Mouse (Mus musculus): ENCODE results near the gene Ppp2r5e. TPM values are rescaled to one million over a fixed set of nuclear protein-coding genes. Genes with fewer than 3 reads are reported as not detected.
"Not testable (repeated sequence)": the region's sequence is repeated elsewhere in the genome, so short reads cannot be mapped to it uniquely, and the experiment has no call there.

The Ppp2r5e gene
- polyA plus RNA-seq, 1 experiment from 2014 or later: 24.0 TPM

- Histone ChIP-seq H3K4me1 (no peaks in the 10 kb centered on the region), H3K4me2 (no peak overlapping the region), H3K9ac (no peak overlapping the region), H3K36me3 (ENCODE audit: poor library complexity, severe bottlenecking) (peaks cover 43% of the 10 kb centered on the region), H3K9me3 (replicated peaks) (no peaks in the 10 kb centered on the region), H3K4me3 (no peak overlapping the region), H3K27ac (no peak overlapping the region), H3K27me3 (no peaks in the 10 kb centered on the region)
- no peak for ATAC-seq
- WGBS: 86% methylated on average over 14 of the region's 14 CpGs
These were observed 146.0 kb downstream of the Ppp2r5e start for GRCm38 (mm10) chr12:75450011-75450410.

- no peak overlapping the region for H3K27ac ChIP-seq
- H3K9me3 ChIP-seq (replicated peaks): no peaks in the 10 kb centered on the region
- H3K4me2 ChIP-seq: no peak overlapping the region
- H3K9ac ChIP-seq: no peak overlapping the region
- H3K36me3 ChIP-seq (ENCODE audit: poor library complexity, severe bottlenecking): peaks cover 43% of the 10 kb centered on the region
- no peaks in the 10 kb centered on the region for H3K4me1 ChIP-seq
- no peaks in the 10 kb centered on the region for H3K27me3 ChIP-seq
- ATAC-seq: no peak
- WGBS: 78% methylated on average over 6 of the region's 6 CpGs
- H3K4me3 ChIP-seq: no peak overlapping the region
These were observed 146.5 kb downstream of the Ppp2r5e start for GRCm38 (mm10) chr12:75449475-75449966.

GRCm38 (mm10) chr12:75448921-75449320 lies 147.1 kb downstream of the Ppp2r5e start:
- H3K9ac ChIP-seq: no peak overlapping the region
- no peaks in the 10 kb centered on the region for H3K4me1 ChIP-seq
- no peak overlapping the region for H3K4me2 ChIP-seq
- H3K36me3 ChIP-seq (ENCODE audit: poor library complexity, severe bottlenecking): peaks cover 43% of the 10 kb centered on the region
- no peak overlapping the region for H3K4me3 ChIP-seq
- WGBS: 86% methylated on average over 5 of the region's 5 CpGs
- H3K27ac ChIP-seq: no peak overlapping the region
- no peak for ATAC-seq
- no peaks in the 10 kb centered on the region for H3K9me3 ChIP-seq (replicated peaks)
- no peaks in the 10 kb centered on the region for H3K27me3 ChIP-seq

GRCm38 (mm10) chr12:75446245-75446644 lies 149.8 kb downstream of the Ppp2r5e start:
- no peaks in the 10 kb centered on the region for H3K9me3 ChIP-seq (replicated peaks)
- no peak overlapping the region for H3K4me2 ChIP-seq
- no peaks in the 10 kb centered on the region for H3K27me3 ChIP-seq
- H3K4me1 ChIP-seq: no peaks in the 10 kb centered on the region
- ATAC-seq: no peak
- no peak overlapping the region for H3K27ac ChIP-seq
- no peak overlapping the region for H3K9ac ChIP-seq
- H3K36me3 ChIP-seq (ENCODE audit: poor library complexity, severe bottlenecking): peaks cover 20% of the 10 kb centered on the region
- H3K4me3 ChIP-seq: no peak overlapping the region
- WGBS: 90% methylated on average over 7 of the region's 7 CpGs

GRCm38 (mm10) chr12:75432400-75432799 lies 163.6 kb downstream of the Ppp2r5e start:
- not testable (repeated sequence) for H3K4me1 ChIP-seq; ATAC-seq; H3K36me3 ChIP-seq (ENCODE audit: poor library complexity, severe bottlenecking); H3K9ac ChIP-seq; H3K4me2 ChIP-seq; H3K4me3 ChIP-seq; H3K9me3 ChIP-seq (replicated peaks); H3K27me3 ChIP-seq; H3K27ac ChIP-seq
- 81% methylated on average over 6 of the region's 6 CpGs for WGBS

- H3K9me3 ChIP-seq (replicated peaks): no peaks in the 10 kb centered on the region
- H3K27ac ChIP-seq: no peak overlapping the region
- no peak for ATAC-seq
- no peaks in the 10 kb centered on the region for H3K27me3 ChIP-seq
- H3K4me3 ChIP-seq: no peak overlapping the region
- H3K4me1 ChIP-seq: no peaks in the 10 kb centered on the region
- WGBS: 88% methylated on average over 1 of the region's 1 CpGs
- H3K4me2 ChIP-seq: no peak overlapping the region
- no peaks in the 10 kb centered on the region for H3K36me3 ChIP-seq (ENCODE audit: poor library complexity, severe bottlenecking)
- H3K9ac ChIP-seq: no peak overlapping the region
These were observed 166.2 kb downstream of the Ppp2r5e start for GRCm38 (mm10) chr12:75429685-75430396.

- Histone ChIP-seq H3K9me3 (replicated peaks) (no peaks in the 10 kb centered on the region), H3K27me3 (no peaks in the 10 kb centered on the region), H3K4me1 (no peaks in the 10 kb centered on the region), H3K36me3 (ENCODE audit: poor library complexity, severe bottlenecking) (no peaks in the 10 kb centered on the region), H3K4me3 (no peak overlapping the region), H3K4me2 (no peak overlapping the region), H3K27ac (no peak overlapping the region), H3K9ac (no peak overlapping the region)
- WGBS: 67% methylated on average over 6 of the region's 6 CpGs
- no peak for ATAC-seq
These were observed 167.3 kb downstream of the Ppp2r5e start for GRCm38 (mm10) chr12:75428719-75429118.

GRCm38 (mm10) chr12:75425882-75426281 lies 170.2 kb downstream of the Ppp2r5e start:
- Histone ChIP-seq H3K27ac (no peak overlapping the region), H3K36me3 (ENCODE audit: poor library complexity, severe bottlenecking) (no peaks in the 10 kb centered on the region), H3K4me2 (no peak overlapping the region), H3K9me3 (replicated peaks) (no peaks in the 10 kb centered on the region), H3K4me1 (no peaks in the 10 kb centered on the region), H3K4me3 (no peak overlapping the region), H3K27me3 (no peaks in the 10 kb centered on the region), H3K9ac (no peak overlapping the region)
- 85% methylated on average over 7 of the region's 7 CpGs for WGBS
- no peak for ATAC-seq

GRCm38 (mm10) chr12:75424817-75425216 lies 171.2 kb downstream of the Ppp2r5e start:
- Histone ChIP-seq H3K27ac (no peak overlapping the region), H3K36me3 (ENCODE audit: poor library complexity, severe bottlenecking) (no peaks in the 10 kb centered on the region), H3K27me3 (no peaks in the 10 kb centered on the region), H3K9me3 (replicated peaks) (no peaks in the 10 kb centered on the region), H3K4me1 (no peaks in the 10 kb centered on the region), H3K9ac (no peak overlapping the region), H3K4me3 (no peak overlapping the region), H3K4me2 (no peak overlapping the region)
- ATAC-seq: no peak
- 93% methylated on average over 4 of the region's 4 CpGs for WGBS

GRCm38 (mm10) chr12:75424359-75424758 lies 171.7 kb downstream of the Ppp2r5e start:
- H3K4me3 ChIP-seq: no peak overlapping the region
- no peak overlapping the region for H3K27ac ChIP-seq
- no peak overlapping the region for H3K9ac ChIP-seq
- no peak overlapping the region for H3K4me2 ChIP-seq
- no peak for ATAC-seq
- H3K4me1 ChIP-seq: no peaks in the 10 kb centered on the region
- no peaks in the 10 kb centered on the region for H3K27me3 ChIP-seq
- WGBS: 77% methylated on average over 7 of the region's 7 CpGs
- H3K36me3 ChIP-seq (ENCODE audit: poor library complexity, severe bottlenecking): no peaks in the 10 kb centered on the region
- no peaks in the 10 kb centered on the region for H3K9me3 ChIP-seq (replicated peaks)

- H3K9me3 ChIP-seq (replicated peaks): no peaks in the 10 kb centered on the region
- H3K4me3 ChIP-seq: no peak within 1 kb of the TSS
- H3K27me3 ChIP-seq: no peaks in the 10 kb centered on the region
- H3K4me1 ChIP-seq: no peaks in the 10 kb centered on the region
- no peak within 1 kb of the TSS for H3K27ac ChIP-seq
- no peaks in the 10 kb centered on the region for H3K36me3 ChIP-seq (ENCODE audit: poor library complexity, severe bottlenecking)
- ATAC-seq: no peak
- WGBS: 89% methylated on average over 4 of the region's 4 CpGs
- no peak within 1 kb of the TSS for H3K4me2 ChIP-seq
- no peak within 1 kb of the TSS for H3K9ac ChIP-seq
These were observed 179.4 kb downstream of the Ppp2r5e start, which contains the start of gene Gphb5 for GRCm38 (mm10) chr12:75416681-75417080. Gene Gphb5 (minus strand): TSS chr12:75416781.

GRCm38 (mm10) chr12:75414991-75415390 lies 181.1 kb downstream of the Ppp2r5e start:
- H3K27ac ChIP-seq: no peak overlapping the region
- no peak overlapping the region for H3K4me2 ChIP-seq
- H3K4me3 ChIP-seq: no peak overlapping the region
- no peaks in the 10 kb centered on the region for H3K4me1 ChIP-seq
- ATAC-seq: no peak
- H3K9ac ChIP-seq: no peak overlapping the region
- 72% methylated on average over 6 of the region's 6 CpGs for WGBS
- no peaks in the 10 kb centered on the region for H3K36me3 ChIP-seq (ENCODE audit: poor library complexity, severe bottlenecking)
- no peaks in the 10 kb centered on the region for H3K9me3 ChIP-seq (replicated peaks)
- no peaks in the 10 kb centered on the region for H3K27me3 ChIP-seq

- Histone ChIP-seq H3K4me2 (no peak overlapping the region), H3K27me3 (no peaks in the 10 kb centered on the region), H3K9ac (no peak overlapping the region), H3K4me3 (no peak overlapping the region), H3K36me3 (ENCODE audit: poor library complexity, severe bottlenecking) (no peaks in the 10 kb centered on the region), H3K4me1 (no peaks in the 10 kb centered on the region), H3K9me3 (replicated peaks) (no peaks in the 10 kb centered on the region), H3K27ac (no peak overlapping the region)
- no peak for ATAC-seq
- 90% methylated on average over 9 of the region's 9 CpGs for WGBS
These were observed 183.1 kb downstream of the Ppp2r5e start for GRCm38 (mm10) chr12:75412964-75413363.

Measured in forebrain, embryonic 13.5 days (tissue).